Mouse (Mus musculus) adrenal gland, adult (tissue): Measurements from ENCODE around the gene Zfp189.

Experiments
- DNase-seq, 2 experiments: peaks; one replicate each; pipeline ENCODE4 v3.0.0; 2022 to 2023; ENCODE audit warnings: low spot score in 1 of 2; ENCODE audit not compliant: inconsistent age in 2 of 2

The Zfp189 gene

DNA sequence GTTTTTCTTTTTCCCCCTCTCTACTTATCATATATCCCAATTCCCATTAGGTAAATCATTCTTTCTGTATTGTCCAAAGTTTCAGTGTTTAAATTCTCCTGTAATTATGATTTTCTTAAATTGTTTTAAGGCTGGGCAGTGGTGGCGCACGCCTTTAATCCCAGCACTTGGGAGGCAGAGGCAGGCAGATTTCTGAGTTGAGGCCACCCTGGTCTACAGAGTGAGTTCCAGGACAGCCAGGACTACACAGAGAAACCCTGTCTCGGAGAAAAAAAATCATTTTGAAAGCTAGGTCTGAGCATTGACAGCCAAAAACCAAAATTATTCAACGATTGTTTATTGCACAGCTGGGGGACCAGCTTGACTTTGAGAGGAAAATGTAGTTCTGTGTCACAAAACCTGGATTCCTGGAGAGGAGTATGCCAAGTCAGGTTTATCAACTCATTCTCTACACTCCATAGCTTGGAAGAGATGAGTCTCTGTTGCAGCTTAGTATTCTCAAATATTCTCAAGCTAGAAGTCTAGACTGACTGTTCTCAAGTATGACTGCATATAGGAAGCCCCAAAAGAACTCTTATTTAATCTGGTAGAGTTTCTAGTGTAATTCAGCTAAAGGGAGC is 14.8 kb downstream of the Zfp189 start:
- no peak for DNase-seq

DNA sequence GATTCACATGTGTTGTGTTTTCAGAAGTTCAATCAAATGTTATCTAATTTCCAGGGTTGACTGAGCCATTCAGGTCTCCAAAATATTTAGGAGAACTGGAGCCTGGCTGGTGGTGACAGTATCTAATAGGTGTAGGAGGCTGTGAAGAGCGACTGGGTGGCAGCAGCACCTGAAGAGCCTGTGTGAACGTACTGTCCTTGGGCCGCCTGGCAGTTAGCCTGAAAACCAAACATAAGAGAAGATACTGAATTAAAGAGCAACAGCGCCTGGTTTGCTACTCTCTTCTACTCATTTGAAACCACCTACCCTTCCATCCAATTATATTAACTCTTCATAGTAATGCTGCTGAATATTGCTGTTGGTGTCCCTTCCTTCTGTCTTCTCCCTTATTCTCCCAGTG is 15.7 kb downstream of the Zfp189 start:
- DNase-seq, result no peak

- DNase-seq, result no peak
These were observed 18.7 kb downstream of the Zfp189 start for GRCm38 (mm10) chr4:49539665-49540064.

GRCm38 (mm10) chr4:49540966-49541365 is 20.0 kb downstream of the Zfp189 start:
- DNase-seq, result no peak

DNA sequence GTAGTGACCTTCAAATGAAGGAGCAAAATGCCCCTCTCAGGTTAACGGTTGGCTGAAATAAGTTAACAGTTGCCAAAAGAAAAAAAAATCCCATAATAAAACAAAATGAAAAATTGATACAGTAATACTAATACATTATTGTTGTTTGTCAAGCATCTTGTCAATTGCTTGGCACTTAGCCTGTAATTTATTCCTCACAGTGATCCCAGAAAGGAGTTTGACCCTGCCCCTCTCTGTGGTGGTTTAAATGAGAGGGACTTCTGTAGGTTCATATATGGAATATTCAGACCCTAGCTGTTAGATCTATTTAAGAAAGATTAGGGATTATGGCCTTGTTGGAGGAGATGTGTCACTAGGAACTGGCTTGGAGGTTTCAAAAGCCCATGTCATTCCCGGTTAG is 25.1 kb downstream of the Zfp189 start:
- peak in 1 of 2 experiments; percentile 32 for DNase-seq

- DNase-seq, result peak in 1 of 2 experiments; percentile 68
These were observed 26.0 kb downstream of the Zfp189 start for GRCm38 (mm10) chr4:49546873-49547543.

DNA sequence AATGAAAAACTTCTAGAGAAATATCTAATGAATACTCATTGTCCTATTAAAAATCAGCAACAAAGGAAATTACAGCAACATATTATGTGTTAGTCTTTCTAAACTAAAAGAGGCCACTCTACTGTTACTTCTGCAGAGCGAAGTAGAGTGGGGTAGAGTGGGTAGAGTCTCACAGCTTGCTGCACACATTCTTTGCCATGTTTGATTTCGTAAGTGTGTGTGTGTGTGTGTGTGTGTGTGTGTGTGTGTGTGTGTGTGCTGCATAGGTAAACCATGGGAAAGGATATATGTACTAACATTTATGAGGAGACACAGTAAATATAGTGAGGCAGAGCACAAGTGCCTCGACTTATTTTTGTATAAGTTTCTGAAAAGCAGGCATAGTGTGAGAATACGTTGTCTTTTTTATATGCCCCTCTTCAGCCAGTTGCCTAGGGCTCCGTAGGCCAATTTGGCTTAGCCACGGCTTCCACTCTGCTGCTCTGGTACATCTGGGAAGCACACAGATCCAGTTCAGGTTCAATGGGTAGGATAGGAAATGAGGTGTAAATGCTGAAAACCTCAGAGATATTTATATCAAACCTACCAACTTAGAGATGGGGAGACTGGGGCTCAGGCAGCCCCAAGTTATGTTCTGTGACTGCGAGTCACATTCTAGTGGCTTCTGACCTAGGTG is 26.7 kb downstream of the Zfp189 start:
- no peak for DNase-seq

- DNase-seq, result no peak
These were observed 28.4 kb downstream of the Zfp189 start, which contains the start of gene Aldob for GRCm38 (mm10) chr4:49549383-49549782. Gene Aldob (minus strand): TSS chr4:49549546.

- no peak for DNase-seq
These were observed 32.4 kb downstream of the Zfp189 start for GRCm38 (mm10) chr4:49553380-49553779.

DNA sequence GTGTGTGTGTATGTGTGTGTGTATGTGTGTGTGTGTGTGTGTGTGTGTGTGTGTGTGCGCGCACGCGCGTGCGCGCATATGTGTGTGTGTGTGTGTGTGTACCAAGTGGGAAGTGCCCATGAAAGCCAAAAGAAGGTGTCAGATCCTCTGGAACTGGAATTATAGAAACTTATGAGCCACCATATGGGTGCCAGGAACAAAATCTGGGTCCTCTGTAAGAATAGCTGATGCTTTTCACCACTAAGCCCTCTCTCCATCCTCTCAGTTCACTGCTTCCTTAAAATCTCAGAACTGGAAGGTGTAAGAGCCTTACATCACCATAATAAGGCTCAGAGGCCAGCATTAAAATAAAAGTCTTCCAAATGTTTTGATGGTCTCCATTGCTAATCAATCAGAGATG is 36.4 kb downstream of the Zfp189 start:
- DNase-seq, result no peak

- DNase-seq, result no peak
These were observed 37.2 kb downstream of the Zfp189 start for GRCm38 (mm10) chr4:49558181-49558580.

DNA sequence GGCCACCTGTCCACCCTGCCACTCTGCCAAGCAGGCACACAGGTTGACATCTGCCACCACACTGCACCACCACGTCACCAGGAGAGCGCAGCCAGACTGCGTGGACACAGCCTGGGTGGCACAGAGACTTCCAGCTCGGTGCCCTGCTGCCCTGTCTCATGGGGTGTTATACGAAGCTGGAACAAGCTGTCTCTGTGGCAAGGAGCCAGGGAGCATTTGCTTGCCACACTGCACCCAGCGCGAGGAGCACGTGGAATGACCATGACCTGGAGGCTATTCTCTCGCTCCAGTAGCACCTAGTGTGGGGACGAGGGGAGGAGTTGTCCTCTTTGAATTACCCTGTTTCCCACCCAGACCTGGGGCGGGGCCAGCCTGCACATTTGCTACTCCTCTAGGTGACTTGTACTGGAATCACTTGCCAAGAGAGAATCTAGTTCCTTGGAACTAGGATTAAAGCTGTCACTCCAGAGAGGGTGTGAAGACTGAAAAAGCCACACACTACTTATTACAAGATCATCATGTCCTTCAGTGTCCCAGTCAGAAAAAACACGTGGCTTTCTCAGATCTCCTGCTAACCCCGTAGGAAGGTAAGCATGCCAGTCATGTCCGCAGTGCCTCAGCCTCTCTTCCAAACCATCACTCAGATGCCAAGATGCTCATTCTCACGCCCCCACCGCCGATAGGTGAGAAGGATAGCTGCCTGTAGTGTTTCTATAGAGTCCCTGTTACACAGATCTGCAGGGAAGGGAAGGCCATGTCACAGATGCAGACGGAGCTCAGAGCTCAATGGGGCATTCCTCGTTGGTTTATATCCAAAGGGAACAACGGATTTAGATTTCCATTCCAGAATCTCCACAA is 39.2 kb downstream of the Zfp189 start:
- DNase-seq, result peak; percentile 31 to 76

GRCm38 (mm10) chr4:49567613-49568012 is 46.6 kb downstream of the Zfp189 start:
- peak; percentile 41 to 89 for DNase-seq

- DNase-seq, result no peak
These were observed 51.2 kb downstream of the Zfp189 start for GRCm38 (mm10) chr4:49572194-49572593.
